Mouse (Mus musculus): ENCODE results near the gene Crmp1.

The Crmp1 gene

GRCm38 (mm10) chr5:37241651-37242151 is at the start of gene Crmp1:
Gene Crmp1, plus strand, starts transcription at chr5:37241940.
- DNase-seq (ENCODE audit: low spot score) = peak; percentile 92

GRCm38 (mm10) chr5:37196196-37196595 is 45.5 kb upstream of the Crmp1 start:
- DNase-seq (ENCODE audit: low spot score) = no peak

GRCm38 (mm10) chr5:37196666-37197250 is 45.0 kb upstream of the Crmp1 start:
- DNase-seq (ENCODE audit: low spot score) = peak; percentile 70

- peak; percentile 61 for DNase-seq (ENCODE audit: low spot score)
Observed at GRCm38 (mm10) chr5:37197423-37197822, 44.3 kb upstream of the Crmp1 start.

GRCm38 (mm10) chr5:37198011-37198688 is 43.6 kb upstream of the Crmp1 start:
- DNase-seq (ENCODE audit: low spot score) = peak; percentile 86

- peak; percentile 37 for DNase-seq (ENCODE audit: low spot score)
Observed at GRCm38 (mm10) chr5:37202285-37202684, 39.5 kb upstream of the Crmp1 start.

- DNase-seq (ENCODE audit: low spot score) = no peak
Observed at GRCm38 (mm10) chr5:37204886-37205285, 36.9 kb upstream of the Crmp1 start.

- peak; percentile 38 for DNase-seq (ENCODE audit: low spot score)
Observed at GRCm38 (mm10) chr5:37205420-37205819, 36.3 kb upstream of the Crmp1 start.

GRCm38 (mm10) chr5:37206364-37206763 is 35.4 kb upstream of the Crmp1 start:
- DNase-seq (ENCODE audit: low spot score) = no peak

- peak; percentile 44 for DNase-seq (ENCODE audit: low spot score)
Observed at GRCm38 (mm10) chr5:37212938-37213708, 28.6 kb upstream of the Crmp1 start.

GRCm38 (mm10) chr5:37213709-37214103 is 28.0 kb upstream of the Crmp1 start:
- peak; percentile 50 for DNase-seq (ENCODE audit: low spot score)

- no peak for DNase-seq (ENCODE audit: low spot score)
Observed at GRCm38 (mm10) chr5:37214614-37215013, 27.1 kb upstream of the Crmp1 start.

- peak; percentile 80 for DNase-seq (ENCODE audit: low spot score)
Observed at GRCm38 (mm10) chr5:37215276-37215675, 26.5 kb upstream of the Crmp1 start.

- DNase-seq (ENCODE audit: low spot score) = peak; percentile 54
Observed at GRCm38 (mm10) chr5:37219615-37220014, 22.1 kb upstream of the Crmp1 start.

- no peak for DNase-seq (ENCODE audit: low spot score)
Observed at GRCm38 (mm10) chr5:37220575-37220974, 21.2 kb upstream of the Crmp1 start.

GRCm38 (mm10) chr5:37221563-37221962 is 20.2 kb upstream of the Crmp1 start:
- no peak for DNase-seq (ENCODE audit: low spot score)

- no peak for DNase-seq (ENCODE audit: low spot score)
Observed at GRCm38 (mm10) chr5:37222316-37222715, 19.4 kb upstream of the Crmp1 start.

- DNase-seq (ENCODE audit: low spot score) = peak; percentile 85
Observed at GRCm38 (mm10) chr5:37225708-37226107, 16.0 kb upstream of the Crmp1 start.

GRCm38 (mm10) chr5:37227956-37228680 is 13.6 kb upstream of the Crmp1 start:
- peak; percentile 84 for DNase-seq (ENCODE audit: low spot score)

GRCm38 (mm10) chr5:37228894-37229293 is 12.8 kb upstream of the Crmp1 start:
- DNase-seq (ENCODE audit: low spot score) = no peak

- no peak for DNase-seq (ENCODE audit: low spot score)
Observed at GRCm38 (mm10) chr5:37233010-37233557, 8.7 kb upstream of the Crmp1 start.

- no peak for DNase-seq (ENCODE audit: low spot score)
Observed at GRCm38 (mm10) chr5:37238654-37239053, 3.1 kb upstream of the Crmp1 start.

All from MN1 (cell line).